16 mouse cellular contexts compared by ENCODE assay signal in genomic region chr2:28781310-28781709, GRCm38 (mm10).
"Had no signal": no experiment of that assay in that cellular context is flagged by ENCODE, and none has a peak within 500 bp of the region (broad histone marks: within the 10 kb centered on the region; RNA-seq: fewer than 3 reads in every experiment).

No protein-coding gene starts in this region.

- H3K9me3 ChIP-seq: limb, embryonic 12.5 days; midbrain, embryonic 10.5 days; midbrain, embryonic 15.5 days; neural tube, embryonic 13.5 days; stomach, embryonic 15.5 days had no signal

- H3K27ac ChIP-seq: kidney, postnatal 0 days; limb, embryonic 12.5 days; liver, embryonic 14.5 days; midbrain, embryonic 10.5 days; midbrain, embryonic 15.5 days; neural tube, embryonic 13.5 days; stomach, embryonic 15.5 days had no signal

- DNase-seq: kidney, adult 11 months; kidney, adult 9 months; kidney, postnatal 4 days; lung, adult 2 months; lung, postnatal 4 days; retina, postnatal 1 day; right cerebral cortex, postnatal 14 days; thymus, postnatal 36 days had no signal

- H3K36me3 ChIP-seq: limb, embryonic 12.5 days; midbrain, embryonic 10.5 days; midbrain, embryonic 15.5 days; neural tube, embryonic 13.5 days; stomach, embryonic 15.5 days had no signal

- H3K4me2 ChIP-seq: limb, embryonic 12.5 days; midbrain, embryonic 15.5 days; neural tube, embryonic 13.5 days; stomach, embryonic 15.5 days had no signal

- ATAC-seq: lung, postnatal 0 days; midbrain, embryonic 15.5 days had no signal

- H3K4me1 ChIP-seq: limb, embryonic 12.5 days; stomach, embryonic 15.5 days had no signal

- H3K4me3 ChIP-seq: limb, embryonic 12.5 days; midbrain, embryonic 10.5 days; midbrain, embryonic 15.5 days; neural tube, embryonic 13.5 days; stomach, embryonic 15.5 days had no signal

- H3K27me3 ChIP-seq: midbrain, embryonic 15.5 days; stomach, embryonic 15.5 days had no signal

- H3K9ac ChIP-seq: limb, embryonic 12.5 days; liver, embryonic 14.5 days; midbrain, embryonic 15.5 days; neural tube, embryonic 13.5 days; stomach, embryonic 15.5 days had no signal
